In the genomic region with DNA sequence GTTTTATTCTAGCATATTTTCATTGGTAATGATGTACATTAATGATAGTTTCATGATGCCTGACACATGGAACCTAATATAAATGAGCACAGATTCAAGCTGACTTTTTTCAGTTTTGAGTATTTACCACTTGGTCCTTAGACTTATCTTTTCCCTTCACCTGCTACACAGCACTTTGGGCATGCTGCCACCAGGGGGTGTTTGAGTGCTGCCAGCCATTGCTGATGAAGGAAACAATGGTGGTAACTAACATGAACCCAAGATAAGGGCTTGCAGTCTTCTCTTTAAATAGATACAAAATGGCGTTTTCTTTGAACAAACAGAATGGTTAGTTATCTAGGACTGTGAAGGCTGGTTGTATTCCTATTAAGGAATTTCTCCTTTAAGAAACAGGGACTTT, we compare ENCODE assay signal across 10 mouse cellular contexts. TPM values are rescaled to one million over a fixed set of nuclear protein-coding genes. Genes with fewer than 3 reads are reported as not detected.
DNase-seq lines count a peak whose midpoint lies in the region; ATAC-seq and TF ChIP-seq lines count a peak whose summit lies in the region.
"Had no signal": no experiment of that assay in that cellular context is flagged by ENCODE, and none has a peak within 500 bp of the region (broad histone marks: within the 10 kb centered on the region; RNA-seq: fewer than 3 reads in every experiment).

No protein-coding gene starts in this region.

- no peak overlapping the region for H3K4me2 ChIP-seq in kidney, embryonic 15.5 days
- no peak overlapping the region for H3K4me2 ChIP-seq in CH12.LX (ENCODE audit: insufficient read depth, low read depth, poor library complexity, severe bottlenecking)
- H3K4me2 ChIP-seq: embryonic facial prominence, embryonic 15.5 days; liver, embryonic 15.5 days had no signal

- TF ChIP-seq POLR2A in CH12.LX (IDR thresholded peaks at IDR 0.05; ENCODE audit: low read depth, low read length), result no peak

- dilution Hi-C loops in CH12.LX (cut with MboI; ENCODE audit: extremely low pct_ligation_motif_present, extremely low pct_unique_long_range_greater_than_20kb, low sequenced_read_pairs), result no loop called here

- DNase-seq in kidney, adult 11 months, result peak; percentile 27
- peak; percentile 84 for DNase-seq in CH12.LX (ENCODE audit: extremely low read depth)
- peak; percentile 48 for DNase-seq in adrenal gland, adult 8-10 months
- DNase-seq in gastrocnemius, adult 2 months, result peak; percentile 69
- DNase-seq in large intestine, adult 2 months (ENCODE audit: low read depth, low spot score), result peak; percentile 35
- peak; percentile 89 for DNase-seq in naive thymus-derived CD4-positive, alpha-beta T cell, adult 2 months (ENCODE audit: low read depth)
- DNase-seq in thymus, postnatal 25 days, result peak; percentile 83

- H3K79me2 ChIP-seq in CH12.LX (replicated peaks; ENCODE audit: control insufficient read depth, extremely low read depth, insufficient read depth, poor library complexity, severe bottlenecking), result no peaks in the 10 kb centered on the region

- H3K4me3 ChIP-seq in kidney, embryonic 15.5 days (replicated peaks), result no peak overlapping the region
- no peak overlapping the region for H3K4me3 ChIP-seq in CH12.LX (replicated peaks in 1 of 3; ENCODE audit: low read depth in 2 of 3, low read length in 2 of 3, poor library complexity in 1 of 3)
- no peak overlapping the region for H3K4me3 ChIP-seq in gastrocnemius, adult 2 months
- H3K4me3 ChIP-seq: embryonic facial prominence, embryonic 15.5 days; liver, embryonic 15.5 days had no signal

- no peak overlapping the region for H3K27ac ChIP-seq in kidney, embryonic 15.5 days
- no peak overlapping the region for H3K27ac ChIP-seq in CH12.LX (ENCODE audit: insufficient read depth, low read depth)
- no peak overlapping the region for H3K27ac ChIP-seq in gastrocnemius, adult 2 months
- H3K27ac ChIP-seq: embryonic facial prominence, embryonic 15.5 days; liver, embryonic 15.5 days had no signal

- H3K9me3 ChIP-seq in kidney, embryonic 15.5 days (replicated peaks), result no peaks in the 10 kb centered on the region
- H3K9me3 ChIP-seq in CH12.LX (replicated peaks; ENCODE audit: low read length), result no peaks in the 10 kb centered on the region
- H3K9me3 ChIP-seq: embryonic facial prominence, embryonic 15.5 days; liver, embryonic 15.5 days had no signal

- 0 out of 2 replicates have a peak, but pooled peaks cover 7% of the 10 kb centered on the region for H3K4me1 ChIP-seq in kidney, embryonic 15.5 days
- H3K4me1 ChIP-seq in CH12.LX (ENCODE audit: control insufficient read depth in 1 of 2, insufficient read depth in 2 of 2), result peaks cover 6 to 12% of the 10 kb centered on the region in 2 experiments; a peak in 3 of 4 replicates
- H3K4me1 ChIP-seq: liver, embryonic 15.5 days had no signal

- peak; percentile 74 to 99; a peak in 3 of 4 replicates for TF ChIP-seq CTCF in CH12.LX (conservative IDR thresholded peaks at IDR 0.05 in 1 of 2, IDR thresholded peaks at IDR 0.05 in 1 of 2; ENCODE audit: low read depth in 2 of 2, low read length in 2 of 2)
- TF ChIP-seq CTCF in gastrocnemius, adult 2 months (IDR thresholded peaks at IDR 0.05), result peak; percentile 77

- no peak overlapping the region for H3K9ac ChIP-seq in kidney, embryonic 15.5 days
- H3K9ac ChIP-seq in CH12.LX (ENCODE audit: insufficient read depth, low read depth), result no peak overlapping the region
- H3K9ac ChIP-seq: embryonic facial prominence, embryonic 15.5 days; liver, embryonic 15.5 days had no signal

- peak; percentile 100 for TF ChIP-seq RAD21 in CH12.LX (IDR thresholded peaks at IDR 0.05; ENCODE audit: low read depth, low read length)

- intact Hi-C loops in gastrocnemius, adult 2 months (cut with DNase I), result loop anchor here (1.0 to 5.0 kb wide), 4 partner anchors 44 to 260 kb away; no protein-coding TSS in a partner anchor

- in situ Hi-C loops in CH12.LX (cut with MboI; ENCODE audit: low pct_ligation_motif_present, low pct_unique_long_range_greater_than_20kb, low sequenced_read_pairs), result no loop called here

- 43% methylated on average over 1 of the region's 1 CpGs for WGBS in kidney, embryonic 15.5 days
- WGBS in large intestine, adult 2 months, result 16% methylated on average over 1 of the region's 1 CpGs

- no peak for ATAC-seq in kidney, embryonic 15.5 days (replicated peaks; ENCODE audit: low FRiP score)

- no peaks in the 10 kb centered on the region for H3K27me3 ChIP-seq in kidney, embryonic 15.5 days
- no peaks in the 10 kb centered on the region for H3K27me3 ChIP-seq in CH12.LX (replicated peaks)
- H3K27me3 ChIP-seq: embryonic facial prominence, embryonic 15.5 days; liver, embryonic 15.5 days had no signal

- no peaks in the 10 kb centered on the region for H3K36me3 ChIP-seq in kidney, embryonic 15.5 days
- no peaks in the 10 kb centered on the region for H3K36me3 ChIP-seq in CH12.LX (replicated peaks in 1 of 2; ENCODE audit: control insufficient read depth in 1 of 2, insufficient read depth in 1 of 2, low read length in 1 of 2)
- H3K36me3 ChIP-seq: embryonic facial prominence, embryonic 15.5 days; liver, embryonic 15.5 days had no signal

- no peak for TF ChIP-seq EP300 in CH12.LX (IDR thresholded peaks at IDR 0.05; ENCODE audit: low read length)

TF ChIP-seq in CH12.LX, 34 proteins besides CTCF, POLR2A, EP300 and RAD21:
- TF ChIP-seq ZC3H11A (IDR thresholded peaks at IDR 0.05; ENCODE audit: low read depth, low read length), result peak; percentile 99
- TF ChIP-seq JUND (conservative IDR thresholded peaks at IDR 0.05; ENCODE audit: low read depth, low read length), result 0 out of 2 replicates have a peak, but pooled peaks have one; percentile 22
- no peak for TF ChIP-seq RCOR1 (conservative IDR thresholded peaks at IDR 0.05; ENCODE audit: low read depth, low read length)
- no peak for TF ChIP-seq ELF1 (IDR thresholded peaks at IDR 0.05; ENCODE audit: low read depth, low read length)
- TF ChIP-seq SMC3 (IDR thresholded peaks at IDR 0.05; ENCODE audit: low read depth, low read length), result peak; percentile 100
- no peak for TF ChIP-seq UBTF (IDR thresholded peaks at IDR 0.05; ENCODE audit: low read depth, low read length)
- peak; percentile 72; the same call in 1 of the 2 replicates for TF ChIP-seq MEF2A (IDR thresholded peaks at IDR 0.05; ENCODE audit: borderline replicate concordance, low read depth, low read length)
- TF ChIP-seq SIN3A (IDR thresholded peaks at IDR 0.05; ENCODE audit: low read length), result no peak
- TF ChIP-seq MAX (IDR thresholded peaks at IDR 0.05; ENCODE audit: low read length), result no peak
- TF ChIP-seq IRF4 (IDR thresholded peaks at IDR 0.05; ENCODE audit: low read depth, low read length), result no peak; the same call in 1 of the 2 replicates

RNA-seq across cellular contexts. Expression of a gene that starts 45.9 kb away (rescaled TPM):
- 3.2 and 3.3 TPM in 2 replicates for polyA plus RNA-seq in kidney, embryonic 15.5 days (2015; fragmentation: Nextera tagmentation; extraction: Ambion mirVana)
- total RNA-seq in CH12.LX (2012; rRNA removed) (7.9 and 10.4 TPM in 2 replicates), CH12.LX (2014; rRNA removed) (0.59 and 0.61 TPM in 2 replicates)
- polyA plus RNA-seq in CH12.LX (2012; ENCODE audit: insufficient read length, low read depth), result 0.41 and 0.48 TPM in 2 replicates
- 10 to 100 TPM in 2 of 4 experiments, 1 to 10 TPM in 2; 6.8 to 19.1 (median 11.5) TPM for total RNA-seq in adrenal gland, adult 8-10 months (2022)
- 10 to 100 TPM in 1 of 2 experiments, 1 to 10 TPM in 1; 7.8 to 13.8 TPM for total RNA-seq in gastrocnemius, adult 2 months (2021)
- polyA plus RNA-seq in large intestine, adult 2 months (2012; rRNA removed), result 11.7 and 21.2 TPM in 2 replicates

Comparison
In these comparisons a context has a peak if more than half of its experiments do, and no peak if none do; other contexts are left out.
1. DNase-seq: peak in every context shown above with its lines; median percentile 89 in naive thymus-derived CD4-positive, alpha-beta T cell, adult 2 months; 84 in CH12.LX; 83 in thymus, postnatal 25 days; 69 in gastrocnemius, adult 2 months; 48 in adrenal gland, adult 8-10 months; 35 in large intestine, adult 2 months; 27 in kidney, adult 11 months.